Mouse (Mus musculus): ENCODE measurements at regions not wholly inside any gene's neighbourhood (a gene's known extent, or its start where the extent isn't known, plus 50 kb on each side); places are given as distances from the start of the nearest gene placed in this dataset.

DNA sequence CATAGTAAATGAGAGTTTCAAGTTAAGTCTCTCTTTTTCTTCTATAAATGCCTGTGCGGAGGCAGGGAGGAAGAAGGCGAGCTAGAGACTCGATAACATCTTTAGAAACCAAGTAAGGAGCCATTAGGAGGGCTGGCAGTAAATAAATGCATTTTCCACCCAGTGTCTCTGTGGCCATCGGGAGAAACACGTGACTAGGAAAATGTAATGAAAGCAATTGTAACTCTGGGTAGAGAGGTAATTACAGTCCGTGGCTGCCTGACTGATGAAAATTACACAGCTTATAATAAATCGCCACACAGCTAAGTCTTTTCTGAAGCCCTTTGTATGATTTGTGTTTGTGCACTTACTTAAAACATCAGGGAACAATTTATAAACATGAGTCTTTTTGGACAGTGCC is 77.4 kb upstream of the Cox10 start:
- no peak for DNase-seq (ENCODE audit: low spot score in 2 of 2)

DNA sequence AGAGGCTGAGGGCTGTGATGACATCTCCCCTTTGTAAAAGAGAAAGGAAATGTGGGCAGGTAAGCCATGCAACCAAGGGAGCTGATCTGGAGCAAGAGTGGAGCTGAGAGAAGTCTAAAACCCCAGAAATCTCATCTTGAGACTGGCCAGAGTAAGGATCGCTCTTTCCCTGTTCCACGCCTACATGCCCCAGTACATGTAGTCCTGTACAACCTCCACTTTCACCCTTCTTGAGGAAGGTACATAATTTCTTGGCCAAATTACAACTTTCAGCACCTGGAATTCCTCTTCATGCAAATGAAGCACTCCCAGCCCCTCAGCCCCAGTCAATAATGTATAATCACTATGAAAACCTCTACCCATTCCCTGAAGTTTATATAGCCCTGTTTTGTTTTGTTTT is 60.2 kb upstream of the Cox10 start:
- DNase-seq (ENCODE audit: low spot score in 2 of 2) = no peak

DNA sequence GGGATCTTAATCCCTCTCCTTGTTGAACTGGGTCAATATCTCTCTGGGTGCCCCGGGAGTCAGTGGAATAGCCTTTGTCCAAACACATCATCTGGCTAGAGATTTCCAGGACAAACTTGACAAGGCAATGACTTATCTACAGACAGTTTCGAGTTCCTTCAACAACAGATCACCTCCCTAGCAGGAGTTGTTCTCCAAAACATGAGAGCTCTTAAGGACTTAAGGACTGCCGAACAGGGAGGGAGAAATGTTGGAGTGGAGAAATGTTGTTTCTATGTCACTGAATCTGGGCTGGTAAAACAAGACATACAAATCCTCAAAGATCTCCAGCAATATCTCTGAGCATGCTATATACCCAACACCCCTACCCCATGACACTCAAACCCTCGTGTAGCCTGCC is 59.7 kb upstream of the Cox10 start:
- no peak for DNase-seq (ENCODE audit: low spot score in 2 of 2)

- DNase-seq (ENCODE audit: low spot score in 2 of 2) = no peak
Measured at GRCm38 (mm10) chr11:64135766-64136165, 56.5 kb upstream of the Cox10 start.

- no peak for DNase-seq (ENCODE audit: low spot score in 2 of 2)
Measured at GRCm38 (mm10) chr11:64135308-64135591, 56.0 kb upstream of the Cox10 start.

DNA sequence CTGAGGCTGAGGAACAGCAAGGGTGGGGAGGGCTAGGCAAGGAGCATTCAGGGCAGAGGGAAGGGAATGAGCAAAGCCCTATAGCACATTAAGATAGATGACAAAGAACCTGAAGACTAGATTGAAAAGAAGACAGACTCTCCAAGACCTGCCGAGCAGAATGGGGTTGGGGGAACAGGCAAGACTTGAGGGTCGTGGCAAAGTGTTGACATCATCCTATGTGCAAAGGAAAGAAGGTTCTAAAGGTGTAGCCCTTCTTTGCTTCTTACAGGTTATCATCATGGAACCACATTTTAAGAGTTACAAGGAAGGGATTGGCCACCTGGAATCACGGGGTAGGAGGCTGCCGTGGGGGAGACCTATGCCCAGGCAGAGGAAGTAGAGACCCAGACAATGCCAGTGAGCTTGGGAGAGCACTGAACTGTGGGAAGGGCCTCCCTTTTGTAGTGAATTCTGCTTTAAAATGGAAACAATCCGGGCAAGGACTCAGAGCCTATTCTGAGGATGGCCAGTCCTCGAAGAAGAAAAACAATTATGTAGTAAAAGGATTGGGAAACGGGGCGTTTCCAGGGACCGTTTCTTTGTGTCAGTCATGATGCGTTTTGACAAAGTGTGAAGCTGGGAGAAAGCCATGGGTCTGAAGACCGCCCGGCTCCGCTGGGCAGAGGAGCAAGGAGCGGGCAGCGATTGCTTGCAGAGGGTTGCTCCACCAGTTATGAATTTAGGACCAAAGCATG is 55.5 kb upstream of the Cox10 start:
- DNase-seq (ENCODE audit: low spot score in 2 of 2) = no peak

All from left cerebral cortex, adult 18-20 months (tissue).